Mouse (Mus musculus) olfactory bulb, adult 2 months (tissue): ENCODE measurements around the gene Itgax.

ENCODE experiments used
- CTCF ChIP-seq: fragments of 200-500 bp; IDR thresholded peaks from 2 replicates; pipeline ENCODE4 v1.5.1; 2012; ENCODE audit warnings: low read depth, mild to moderate bottlenecking, low read length, moderate library complexity; ENCODE audit not compliant: insufficient read depth
- POLR2A ChIP-seq: fragments of 200-500 bp; IDR thresholded peaks from 2 replicates; pipeline ENCODE4 v1.6.1; 2012; ENCODE audit warnings: mild to moderate bottlenecking, low read depth, low read length, moderate library complexity; ENCODE audit not compliant: insufficient read depth

DNA sequence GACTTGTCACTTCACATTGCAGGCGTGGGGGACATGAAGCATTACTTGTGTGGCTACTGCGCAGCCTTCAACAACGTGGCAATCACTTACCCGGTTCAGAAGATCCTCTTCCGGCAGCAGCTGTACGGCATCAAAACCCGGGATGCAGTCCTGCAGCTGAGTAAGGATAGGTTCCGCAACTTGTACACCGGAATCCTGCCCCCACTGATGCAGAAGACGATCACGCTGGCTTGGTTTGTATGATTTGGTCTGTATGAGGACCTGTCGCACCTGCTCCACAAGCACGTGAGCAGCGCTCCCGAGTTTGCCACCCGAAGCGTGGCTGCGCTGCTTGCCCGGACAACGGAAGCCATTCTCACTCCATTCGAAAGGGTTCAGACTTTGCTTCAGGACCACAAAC is 24.7 kb downstream of the Itgax start, which contains the start of gene Itgad:
- no peak for TF ChIP-seq POLR2A
- TF ChIP-seq CTCF = no peak
